Mouse (Mus musculus) cortical plate, adult 2 months (tissue): Measurements from ENCODE around the gene Tmcc3. TPM values are rescaled to one million over a fixed set of nuclear protein-coding genes. Genes with fewer than 3 reads are reported as not detected.

Source experiments
- H3K27ac ChIP-seq: fragments of 200-500 bp; 2 replicates; pipeline ENCODE4 v1.5.1; 2012; ENCODE audit warnings: low read length, control low read depth, inconsistent platforms; ENCODE audit not compliant: insufficient read depth
- H3K4me1 ChIP-seq: fragments of 200-500 bp; 2 replicates; pipeline ENCODE4 v1.6.1; 2011; ENCODE audit warnings: low read length; ENCODE audit not compliant: control insufficient read depth, insufficient read depth
- H3K4me3 ChIP-seq: fragments of 200-500 bp; 2 replicates; pipeline ENCODE4 v1.5.1; 2011; ENCODE audit warnings: mild to moderate bottlenecking, low read length, control low read depth; ENCODE audit not compliant: insufficient read depth
- CTCF ChIP-seq: fragments of 200-500 bp; IDR thresholded peaks from 2 replicates; pipeline ENCODE4 v1.5.1; 2011; ENCODE audit warnings: mild to moderate bottlenecking, control low read depth, low read length; ENCODE audit not compliant: insufficient read depth; ENCODE audit errors: extremely low read depth
- POLR2A ChIP-seq: fragments of 200-500 bp; IDR thresholded peaks from 2 replicates; pipeline ENCODE4 v1.6.1; 2011; ENCODE audit warnings: mild to moderate bottlenecking, low read length, control low read depth; ENCODE audit not compliant: insufficient read depth; ENCODE audit errors: extremely low read depth
- polyA plus RNA-seq: library from polyadenylated mRNA; depleted of rRNA; stranded (reverse); fragments of >200 nt; gene quantifications from 2 replicates; pipeline ENCODE4 v1.2.3, GENCODE M21; 2012

Tmcc3 gene
- polyA plus RNA-seq, 1 experiment, result 28.5 TPM

- no peak overlapping the region for H3K27ac ChIP-seq
- H3K4me3 ChIP-seq, result no peak overlapping the region
- no peak for TF ChIP-seq CTCF
- TF ChIP-seq POLR2A, result no peak
- H3K4me1 ChIP-seq, result no peaks in the 10 kb centered on the region
These were observed 1.4 kb downstream of the Tmcc3 start for GRCm38 (mm10) chr10:94313146-94313545.

GRCm38 (mm10) chr10:94318574-94318973, 6.8 kb downstream of the Tmcc3 start:
- TF ChIP-seq POLR2A (no peak), CTCF (no peak)
- H3K4me3 ChIP-seq, result no peak overlapping the region
- no peak overlapping the region for H3K27ac ChIP-seq
- no peaks in the 10 kb centered on the region for H3K4me1 ChIP-seq

- Histone ChIP-seq H3K4me1 (no peaks in the 10 kb centered on the region), H3K27ac (no peak overlapping the region), H3K4me3 (no peak overlapping the region)
- TF ChIP-seq POLR2A (no peak), CTCF (no peak)
These were observed 18.2 kb downstream of the Tmcc3 start for GRCm38 (mm10) chr10:94329962-94330361.

GRCm38 (mm10) chr10:94332358-94333137, 20.8 kb downstream of the Tmcc3 start:
- no peak for TF ChIP-seq CTCF
- TF ChIP-seq POLR2A, result no peak
- Histone ChIP-seq H3K4me3 (no peak overlapping the region), H3K4me1 (no peaks in the 10 kb centered on the region), H3K27ac (no peak overlapping the region)

GRCm38 (mm10) chr10:94333328-94333727, 21.6 kb downstream of the Tmcc3 start:
- no peaks in the 10 kb centered on the region for H3K4me1 ChIP-seq
- TF ChIP-seq CTCF (no peak), POLR2A (no peak)
- H3K27ac ChIP-seq, result no peak overlapping the region
- H3K4me3 ChIP-seq, result no peak overlapping the region

GRCm38 (mm10) chr10:94335047-94335446, 23.3 kb downstream of the Tmcc3 start:
- Histone ChIP-seq H3K4me1 (no peaks in the 10 kb centered on the region), H3K4me3 (no peak overlapping the region), H3K27ac (no peak overlapping the region)
- TF ChIP-seq POLR2A (no peak), CTCF (no peak)

GRCm38 (mm10) chr10:94336071-94336470, 24.3 kb downstream of the Tmcc3 start:
- no peak overlapping the region for H3K4me3 ChIP-seq
- TF ChIP-seq CTCF, result no peak
- TF ChIP-seq POLR2A, result no peak
- H3K27ac ChIP-seq, result no peak overlapping the region
- no peaks in the 10 kb centered on the region for H3K4me1 ChIP-seq

- no peak overlapping the region for H3K27ac ChIP-seq
- no peak for TF ChIP-seq POLR2A
- TF ChIP-seq CTCF, result no peak
- no peak overlapping the region for H3K4me3 ChIP-seq
- no peaks in the 10 kb centered on the region for H3K4me1 ChIP-seq
These were observed 29.8 kb downstream of the Tmcc3 start for GRCm38 (mm10) chr10:94341501-94341900.

- Histone ChIP-seq H3K27ac (no peak overlapping the region), H3K4me1 (no peaks in the 10 kb centered on the region)
- no peak for TF ChIP-seq POLR2A
These were observed 30.5 kb downstream of the Tmcc3 start for GRCm38 (mm10) chr10:94342256-94342655.

GRCm38 (mm10) chr10:94343581-94343980, 31.8 kb downstream of the Tmcc3 start:
- no peak for TF ChIP-seq CTCF
- TF ChIP-seq POLR2A, result no peak
- Histone ChIP-seq H3K4me3 (no peak overlapping the region), H3K27ac (no peak overlapping the region), H3K4me1 (no peaks in the 10 kb centered on the region)

More at GRCm38 (mm10) chr10:94342256-94342655, 30.5 kb downstream of the Tmcc3 start:
- H3K4me3 ChIP-seq, result no peak overlapping the region
